17 mouse cellular contexts compared by ENCODE assay signal in genomic region chr11:97429615-97430014, GRCm38 (mm10). TPM values are rescaled to one million over a fixed set of nuclear protein-coding genes. Genes with fewer than 3 reads are reported as not detected.
DNase-seq lines count a peak whose midpoint lies in the region; ATAC-seq lines count a peak whose summit lies in the region.
"Had no signal": no experiment of that assay in that cellular context is flagged by ENCODE, and none has a peak within 500 bp of the region (broad histone marks: within the 10 kb centered on the region; RNA-seq: fewer than 3 reads in every experiment).

No protein-coding gene starts in this region.

- no peak overlapping the region for H3K9ac ChIP-seq in limb, embryonic 13.5 days
- no peak overlapping the region for H3K9ac ChIP-seq in neural tube, embryonic 15.5 days (replicated peaks)
- H3K9ac ChIP-seq: forebrain, postnatal 0 days; hindbrain, embryonic 12.5 days had no signal

- H3K4me3 ChIP-seq in heart, embryonic 10.5 days = no peak overlapping the region
- H3K4me3 ChIP-seq in limb, embryonic 13.5 days = no peak overlapping the region
- no peak overlapping the region for H3K4me3 ChIP-seq in neural tube, embryonic 15.5 days (replicated peaks)
- H3K4me3 ChIP-seq: hindbrain, embryonic 12.5 days had no signal

- ATAC-seq in limb, embryonic 13.5 days (ENCODE audit: low FRiP score, low read depth) = no peak
- ATAC-seq in neural tube, embryonic 15.5 days (ENCODE audit: low FRiP score) = no peak
- ATAC-seq: forebrain, postnatal 0 days; intestine, postnatal 0 days had no signal

- H3K27me3 ChIP-seq in heart, embryonic 10.5 days (ENCODE audit: insufficient read depth, poor library complexity, severe bottlenecking) = no peaks in the 10 kb centered on the region
- no peaks in the 10 kb centered on the region for H3K27me3 ChIP-seq in limb, embryonic 13.5 days
- no peaks in the 10 kb centered on the region for H3K27me3 ChIP-seq in neural tube, embryonic 15.5 days (replicated peaks)

- H3K4me1 ChIP-seq in heart, embryonic 10.5 days = peaks cover 50% of the 10 kb centered on the region
- peaks cover 29% of the 10 kb centered on the region for H3K4me1 ChIP-seq in limb, embryonic 13.5 days
- H3K4me1 ChIP-seq in neural tube, embryonic 15.5 days = peaks cover 21% of the 10 kb centered on the region

- H3K9me3 ChIP-seq in heart, embryonic 10.5 days = no peaks in the 10 kb centered on the region
- no peaks in the 10 kb centered on the region for H3K9me3 ChIP-seq in limb, embryonic 13.5 days
- H3K9me3 ChIP-seq in neural tube, embryonic 15.5 days (replicated peaks) = no peaks in the 10 kb centered on the region
- H3K9me3 ChIP-seq: hindbrain, embryonic 12.5 days had no signal

- no peaks in the 10 kb centered on the region; the same call in 1 of the 2 replicates for H3K36me3 ChIP-seq in heart, embryonic 10.5 days
- no peaks in the 10 kb centered on the region for H3K36me3 ChIP-seq in limb, embryonic 13.5 days
- no peaks in the 10 kb centered on the region for H3K36me3 ChIP-seq in neural tube, embryonic 15.5 days
- H3K36me3 ChIP-seq: hindbrain, embryonic 12.5 days had no signal

- 75% methylated on average over 8 of the region's 8 CpGs for WGBS in heart, embryonic 10.5 days
- 64% methylated on average over 8 of the region's 8 CpGs for WGBS in limb, embryonic 13.5 days
- 78% methylated on average over 8 of the region's 8 CpGs for WGBS in neural tube, embryonic 15.5 days

- no peak overlapping the region for H3K4me2 ChIP-seq in limb, embryonic 13.5 days (replicated peaks)
- no peak overlapping the region for H3K4me2 ChIP-seq in neural tube, embryonic 15.5 days
- H3K4me2 ChIP-seq: hindbrain, embryonic 12.5 days had no signal

- peak overlapping the region; percentile 83 for H3K27ac ChIP-seq in heart, embryonic 10.5 days
- 0 out of 2 replicates have a peak overlapping the region, but pooled peaks have one; percentile 33 for H3K27ac ChIP-seq in limb, embryonic 13.5 days
- no peak overlapping the region for H3K27ac ChIP-seq in neural tube, embryonic 15.5 days (replicated peaks)
- H3K27ac ChIP-seq: hindbrain, embryonic 12.5 days had no signal

- DNase-seq in 3134 (ENCODE audit: extremely low read depth, insufficient read length, low spot score) = peak; percentile 53
- peak; percentile 51 for DNase-seq in 3T3-L1 (ENCODE audit: low read depth, low spot score)
- no peak for DNase-seq in heart, embryonic 10.5 days (ENCODE audit: low spot score)
- DNase-seq in adrenal gland, postnatal 4 days (ENCODE audit: low spot score in 2 of 2) = no peak
- DNase-seq in kidney, adult 8-10 months = no peak
- DNase-seq in cerebellum, postnatal 4 days (ENCODE audit: low spot score in 2 of 2) = no peak
- DNase-seq: adrenal gland, postnatal 14 days; cerebellum, adult 11 months; embryo, embryonic 11 days; forebrain, postnatal 0 days; gastrocnemius, postnatal 14 days; kidney, postnatal 36 days; lung, postnatal 4 days had no signal

RNA-seq across cellular contexts. Expression of gene Arhgap23, which starts 14.3 kb away (rescaled TPM):
- polyA plus RNA-seq in heart, embryonic 10.5 days (2016; fragmentation: Nextera tagmentation; extraction: Ambion mirVana) = 6.8 and 7.8 TPM in 2 replicates
- 6.7 and 7.2 TPM in 2 replicates for polyA plus RNA-seq in limb, embryonic 13.5 days (2015; fragmentation: Nextera tagmentation; extraction: Ambion mirVana)
- 8.0 and 9.2 TPM in 2 replicates for polyA plus RNA-seq in neural tube, embryonic 15.5 days (2015; fragmentation: Nextera tagmentation; extraction: Ambion mirVana)
- 10 to 100 TPM; 37.9 to 38.6 TPM for total RNA-seq in adrenal gland, postnatal 4 days (2021)

Comparison
In these comparisons a context has a peak if more than half of its experiments do, and no peak if none do; other contexts are left out.
1. DNase-seq: peak in 3134 (single experiment) and 3T3-L1 (single experiment); none in heart, embryonic 10.5 days (single experiment), adrenal gland, postnatal 4 days (0 of 2), kidney, adult 8-10 months (0 of 2) and cerebellum, postnatal 4 days (0 of 2).